Mouse (Mus musculus): Measurements from ENCODE around the gene Ethe1.

Ethe1 gene

GRCm38 (mm10) chr7:24587330-24588105 is at the start of gene Ethe1, which contains the start of gene Zfp575:
Gene Ethe1, plus strand, starts transcription at chr7:24587543.
Gene Zfp575, minus strand, starts transcription at chr7:24587641.
- DNase-seq (ENCODE audit: low read depth, low spot score) = peak; percentile 51

- DNase-seq (ENCODE audit: low read depth, low spot score) = no peak
These were observed 49.8 kb upstream of the Ethe1 start for GRCm38 (mm10) chr7:24537591-24537990.

GRCm38 (mm10) chr7:24538154-24538553 is 49.2 kb upstream of the Ethe1 start:
- no peak for DNase-seq (ENCODE audit: low read depth, low spot score)

- no peak for DNase-seq (ENCODE audit: low read depth, low spot score)
These were observed 48.6 kb upstream of the Ethe1 start for GRCm38 (mm10) chr7:24538701-24539100.

GRCm38 (mm10) chr7:24539686-24540085 is 47.7 kb upstream of the Ethe1 start:
- DNase-seq (ENCODE audit: low read depth, low spot score) = no peak

- DNase-seq (ENCODE audit: low read depth, low spot score) = no peak
These were observed 42.8 kb upstream of the Ethe1 start for GRCm38 (mm10) chr7:24544506-24544905.

GRCm38 (mm10) chr7:24546068-24546614 is 41.2 kb upstream of the Ethe1 start, which contains the start of the genes Pinlyp and Xrcc1:
Gene Pinlyp, minus strand, starts transcription at chr7:24546118.
Gene Xrcc1, plus strand, starts transcription at chr7:24546289.
- DNase-seq (ENCODE audit: low read depth, low spot score) = no peak

- peak; percentile 99 for DNase-seq (ENCODE audit: low read depth, low spot score)
These were observed 40.5 kb upstream of the Ethe1 start for GRCm38 (mm10) chr7:24546634-24547389.

GRCm38 (mm10) chr7:24547534-24548036 is 39.8 kb upstream of the Ethe1 start:
- no peak for DNase-seq (ENCODE audit: low read depth, low spot score)

- no peak for DNase-seq (ENCODE audit: low read depth, low spot score)
These were observed 35.2 kb upstream of the Ethe1 start for GRCm38 (mm10) chr7:24551985-24552759.

GRCm38 (mm10) chr7:24555786-24556185 is 31.6 kb upstream of the Ethe1 start:
- DNase-seq (ENCODE audit: low read depth, low spot score) = no peak

GRCm38 (mm10) chr7:24561450-24561849 is 25.9 kb upstream of the Ethe1 start:
- no peak for DNase-seq (ENCODE audit: low read depth, low spot score)

GRCm38 (mm10) chr7:24563191-24563836 is 24.0 kb upstream of the Ethe1 start:
- no peak for DNase-seq (ENCODE audit: low read depth, low spot score)

GRCm38 (mm10) chr7:24563837-24564206 is 23.5 kb upstream of the Ethe1 start:
- DNase-seq (ENCODE audit: low read depth, low spot score) = no peak

- DNase-seq (ENCODE audit: low read depth, low spot score) = peak; percentile 44
These were observed 22.6 kb upstream of the Ethe1 start for GRCm38 (mm10) chr7:24564607-24565265.

GRCm38 (mm10) chr7:24565627-24566026 is 21.7 kb upstream of the Ethe1 start:
- DNase-seq (ENCODE audit: low read depth, low spot score) = no peak

GRCm38 (mm10) chr7:24566206-24566605 is 21.1 kb upstream of the Ethe1 start:
- DNase-seq (ENCODE audit: low read depth, low spot score) = no peak

- no peak for DNase-seq (ENCODE audit: low read depth, low spot score)
These were observed 18.8 kb upstream of the Ethe1 start for GRCm38 (mm10) chr7:24568512-24568911.

- no peak for DNase-seq (ENCODE audit: low read depth, low spot score)
These were observed 16.3 kb upstream of the Ethe1 start for GRCm38 (mm10) chr7:24571071-24571470.

GRCm38 (mm10) chr7:24572455-24572854 is 14.9 kb upstream of the Ethe1 start:
- no peak for DNase-seq (ENCODE audit: low read depth, low spot score)

All from retina, postnatal 7 days (tissue).